Mouse (Mus musculus) intestine, embryonic 14.5 days (tissue): ENCODE data around the gene Abl1. TPM values are rescaled to one million over a fixed set of nuclear protein-coding genes. Genes with fewer than 3 reads are reported as not detected.

Experiments
- ATAC-seq: fragments of 200-750 bp; cut with Nextera tagmentation; replicated peaks from 2 replicates; pipeline ENCODE4 v1.8.0; 2017; ENCODE audit warnings: low read depth, moderate number of reproducible peaks, moderate TSS enrichment, moderate library complexity; ENCODE audit not compliant: low FRiP score, low TSS enrichment
- DNase-seq: peaks from one replicate; pipeline ENCODE4 v3.0.0-alpha.2; 2018; ENCODE audit warnings: low spot score
- H3K27ac ChIP-seq: fragments of 300-500 bp; sonication (generic); 2 replicates; pipeline ENCODE4 v1.5.1; 2014; ENCODE audit warnings: low read depth, mild to moderate bottlenecking, control low read depth
- H3K27me3 ChIP-seq: fragments of 300-500 bp; sonication (generic); replicated peaks from 2 replicates; pipeline ENCODE4 v1.6.1; 2014; ENCODE audit warnings: low read length, control low read depth; ENCODE audit not compliant: control insufficient read depth, insufficient read depth
- H3K36me3 ChIP-seq: fragments of 300-500 bp; sonication (generic); 2 replicates; pipeline ENCODE4 v1.6.1; 2014; ENCODE audit warnings: low read length, control low read depth; ENCODE audit not compliant: control insufficient read depth, insufficient read depth
- H3K4me1 ChIP-seq: fragments of 300-500 bp; sonication (generic); replicated peaks from 2 replicates; pipeline ENCODE4 v1.6.1; 2014; ENCODE audit warnings: low read length, control low read depth, mixed read lengths; ENCODE audit not compliant: control insufficient read depth, insufficient read depth
- H3K4me2 ChIP-seq: fragments of 300-500 bp; sonication (generic); 2 replicates; pipeline ENCODE4 v1.6.1; 2014; ENCODE audit warnings: low read length
- H3K4me3 ChIP-seq: fragments of 300-500 bp; sonication (generic); 2 replicates; pipeline ENCODE4 v1.5.1; 2014; ENCODE audit warnings: low read depth, low read length, control low read depth, mixed read lengths
- H3K9ac ChIP-seq: fragments of 300-500 bp; sonication (generic); 2 replicates; pipeline ENCODE4 v1.6.1; 2014; ENCODE audit warnings: mild to moderate bottlenecking, low read length
- H3K9me3 ChIP-seq: fragments of 300-500 bp; sonication (generic); 2 replicates; pipeline ENCODE4 v1.6.1; 2016; ENCODE audit warnings: low read length, control low read depth; ENCODE audit not compliant: control insufficient read depth
- WGBS: fragments of 180-500 bp; shearing (Covaris S2); extraction: QIAGEN DNeasy Blood & Tissue Kit; methylation state at CpG from one replicate; pipeline ENCODE4 v1.1.7; 2014; 5-methylcytosine and 5-hydroxymethylcytosine counted together
- polyA plus RNA-seq: library from polyadenylated mRNA; unstranded; fragments of >200 nt; fragmentation: Nextera tagmentation; extraction: Ambion mirVana; gene quantifications from 2 replicates; pipeline ENCODE4 v1.2.1, GENCODE M21; 2014

The Abl1 gene
- polyA plus RNA-seq, 1 experiment from 2014 or later = 48.1 TPM

GRCm38 (mm10) chr2:31761115-31761531, 72.9 kb downstream of the Abl1 start:
- Histone ChIP-seq H3K4me2 (peak overlapping the region; percentile 96), H3K36me3 (0 out of 2 replicates have a peak, but pooled peaks cover 5% of the 10 kb centered on the region), H3K9me3 (no peaks in the 10 kb centered on the region), H3K27me3 (no peaks in the 10 kb centered on the region), H3K4me1 (peaks cover 36% of the 10 kb centered on the region), H3K4me3 (peak overlapping the region; percentile 63), H3K27ac (peak overlapping the region; percentile 92), H3K9ac (peak overlapping the region; percentile 93)
- ATAC-seq = no peak
- DNase-seq = peak; percentile 56
- 3% methylated on average over 7 of the region's 7 CpGs for WGBS

- no peak for ATAC-seq
- peak overlapping the region; percentile 92 for H3K27ac ChIP-seq
- H3K4me3 ChIP-seq = peak overlapping the region; percentile 63
- DNase-seq = no peak
- H3K9me3 ChIP-seq = no peaks in the 10 kb centered on the region
- peak overlapping the region; percentile 96 for H3K4me2 ChIP-seq
- peaks cover 36% of the 10 kb centered on the region for H3K4me1 ChIP-seq
- WGBS = 1% methylated on average over 4 of the region's 4 CpGs
- 0 out of 2 replicates have a peak, but pooled peaks cover 5% of the 10 kb centered on the region for H3K36me3 ChIP-seq
- H3K27me3 ChIP-seq = no peaks in the 10 kb centered on the region
- peak overlapping the region; percentile 93 for H3K9ac ChIP-seq
Observed at GRCm38 (mm10) chr2:31761585-31761984, 73.4 kb downstream of the Abl1 start.

DNA sequence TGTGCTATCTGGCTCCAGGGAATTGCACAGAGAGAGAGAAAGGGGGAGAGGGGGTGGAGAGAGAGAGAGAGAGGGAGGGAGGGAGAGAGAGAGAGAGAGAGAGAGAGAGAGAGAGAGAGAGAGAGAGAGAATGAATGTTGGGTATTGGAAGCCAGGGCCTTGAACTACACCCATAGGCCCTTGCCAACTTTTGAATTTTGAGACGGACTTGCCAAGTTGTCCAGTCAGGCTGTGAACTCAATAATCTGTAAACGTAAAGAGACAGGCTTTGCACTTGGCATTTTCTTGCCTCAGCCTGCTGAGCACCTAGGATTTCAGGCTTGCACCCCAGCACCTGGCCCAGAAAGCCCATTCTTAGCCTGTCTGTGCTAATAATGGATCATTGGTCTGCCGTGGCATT, 74.0 kb downstream of the Abl1 start:
- Histone ChIP-seq H3K27me3 (no peaks in the 10 kb centered on the region), H3K4me1 (peaks cover 38% of the 10 kb centered on the region), H3K9me3 (no peaks in the 10 kb centered on the region), H3K4me3 (peak overlapping the region; percentile 63), H3K36me3 (0 out of 2 replicates have a peak, but pooled peaks cover 5% of the 10 kb centered on the region), H3K4me2 (peak overlapping the region; percentile 96), H3K27ac (peak overlapping the region; percentile 92; the same call in 1 of the 2 replicates), H3K9ac (peak overlapping the region; percentile 93)
- 21% methylated on average over 3 of the region's 3 CpGs for WGBS
- DNase-seq = no peak
- ATAC-seq = no peak

GRCm38 (mm10) chr2:31762853-31763252, 74.7 kb downstream of the Abl1 start:
- H3K4me3 ChIP-seq = peak overlapping the region; percentile 63; the same call in 1 of the 2 replicates
- 0 out of 2 replicates have a peak, but pooled peaks cover 5% of the 10 kb centered on the region for H3K36me3 ChIP-seq
- peak overlapping the region; percentile 92; the same call in 1 of the 2 replicates for H3K27ac ChIP-seq
- no peaks in the 10 kb centered on the region for H3K27me3 ChIP-seq
- peak overlapping the region; percentile 96 for H3K4me2 ChIP-seq
- 0 out of 2 replicates have a peak overlapping the region, but pooled peaks have one; percentile 20 for H3K9ac ChIP-seq
- 18% methylated on average over 2 of the region's 2 CpGs for WGBS
- H3K9me3 ChIP-seq = no peaks in the 10 kb centered on the region
- no peak for ATAC-seq
- H3K4me1 ChIP-seq = peaks cover 45% of the 10 kb centered on the region
- no peak for DNase-seq

DNA sequence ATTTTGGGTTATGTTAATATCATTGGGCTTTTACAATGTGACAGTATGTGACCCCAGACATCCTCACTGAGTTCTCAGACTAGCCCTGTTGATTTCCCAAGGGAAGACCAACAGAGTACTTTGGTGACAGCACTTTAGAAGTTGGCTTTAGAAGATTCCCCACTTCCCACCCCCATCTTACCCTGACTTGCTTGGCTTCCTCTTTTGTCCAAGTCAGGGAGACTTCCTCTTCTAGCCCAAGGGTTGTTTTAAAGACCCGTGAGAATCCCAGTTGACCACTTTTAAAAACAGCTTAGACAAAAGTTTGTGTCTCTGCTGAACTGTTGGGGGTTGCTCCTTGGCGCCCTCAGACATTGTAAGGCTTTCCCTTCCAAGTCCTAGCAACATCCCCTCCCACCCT, 75.1 kb downstream of the Abl1 start:
- Histone ChIP-seq H3K9me3 (no peaks in the 10 kb centered on the region), H3K36me3 (0 out of 2 replicates have a peak, but pooled peaks cover 5% of the 10 kb centered on the region), H3K27me3 (no peaks in the 10 kb centered on the region), H3K27ac (peak overlapping the region; percentile 92; the same call in 1 of the 2 replicates), H3K4me1 (peaks cover 49% of the 10 kb centered on the region), H3K9ac (no peak overlapping the region), H3K4me2 (peak overlapping the region; percentile 96), H3K4me3 (0 out of 2 replicates have a peak overlapping the region, but pooled peaks have one; percentile 0)
- ATAC-seq (no peak), DNase-seq (no peak)
- WGBS = 31% methylated on average over 2 of the region's 2 CpGs

DNA sequence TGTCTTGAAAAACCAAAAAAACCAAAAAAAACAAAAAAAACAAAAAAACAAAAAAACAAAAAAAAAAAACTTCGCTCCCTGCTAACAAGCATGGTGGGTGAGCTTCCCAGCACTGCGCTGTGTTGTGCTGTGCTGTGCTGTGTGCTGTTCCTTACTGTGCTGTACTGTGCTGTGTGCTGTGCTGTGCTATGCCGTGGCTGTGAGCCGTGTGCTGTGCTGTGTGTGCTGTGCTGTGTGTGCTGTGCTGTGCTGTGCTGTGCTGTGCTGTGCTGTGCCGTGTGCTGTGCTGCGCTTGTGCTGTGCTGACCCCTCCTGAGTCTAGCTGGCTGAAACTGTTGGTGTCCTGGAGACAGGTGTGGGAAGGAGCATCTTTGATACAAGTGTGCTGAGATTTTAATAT, 78.9 kb downstream of the Abl1 start:
- H3K27ac ChIP-seq = no peak overlapping the region
- H3K4me3 ChIP-seq = no peak overlapping the region
- no peak overlapping the region for H3K4me2 ChIP-seq
- DNase-seq = no peak
- 0 out of 2 replicates have a peak, but pooled peaks cover 5% of the 10 kb centered on the region for H3K36me3 ChIP-seq
- no peaks in the 10 kb centered on the region for H3K27me3 ChIP-seq
- H3K9ac ChIP-seq = no peak overlapping the region
- ATAC-seq = no peak
- H3K9me3 ChIP-seq = no peaks in the 10 kb centered on the region
- peaks cover 72% of the 10 kb centered on the region for H3K4me1 ChIP-seq
- WGBS = 92% methylated on average over 6 of the region's 6 CpGs

- H3K27ac ChIP-seq = no peak overlapping the region
- no peak overlapping the region for H3K4me2 ChIP-seq
- H3K36me3 ChIP-seq = 0 out of 2 replicates have a peak, but pooled peaks cover 5% of the 10 kb centered on the region
- WGBS = 65% methylated on average over 4 of the region's 4 CpGs
- H3K4me1 ChIP-seq = peaks cover 69% of the 10 kb centered on the region
- no peak overlapping the region for H3K9ac ChIP-seq
- no peaks in the 10 kb centered on the region for H3K9me3 ChIP-seq
- no peak overlapping the region for H3K4me3 ChIP-seq
- DNase-seq (no peak), ATAC-seq (no peak)
- H3K27me3 ChIP-seq = no peaks in the 10 kb centered on the region
Observed at GRCm38 (mm10) chr2:31767815-31768214, 79.6 kb downstream of the Abl1 start.

GRCm38 (mm10) chr2:31769115-31769514, 80.9 kb downstream of the Abl1 start:
- Histone ChIP-seq H3K4me2 (peak overlapping the region; percentile 28), H3K9me3 (no peaks in the 10 kb centered on the region), H3K27me3 (no peaks in the 10 kb centered on the region), H3K4me1 (peaks cover 64% of the 10 kb centered on the region), H3K36me3 (0 out of 2 replicates have a peak, but pooled peaks cover 5% of the 10 kb centered on the region), H3K4me3 (no peak overlapping the region), H3K9ac (no peak overlapping the region), H3K27ac (peak overlapping the region; percentile 88)
- ATAC-seq (no peak), DNase-seq (no peak)
- 18% methylated on average over 4 of the region's 4 CpGs for WGBS

DNA sequence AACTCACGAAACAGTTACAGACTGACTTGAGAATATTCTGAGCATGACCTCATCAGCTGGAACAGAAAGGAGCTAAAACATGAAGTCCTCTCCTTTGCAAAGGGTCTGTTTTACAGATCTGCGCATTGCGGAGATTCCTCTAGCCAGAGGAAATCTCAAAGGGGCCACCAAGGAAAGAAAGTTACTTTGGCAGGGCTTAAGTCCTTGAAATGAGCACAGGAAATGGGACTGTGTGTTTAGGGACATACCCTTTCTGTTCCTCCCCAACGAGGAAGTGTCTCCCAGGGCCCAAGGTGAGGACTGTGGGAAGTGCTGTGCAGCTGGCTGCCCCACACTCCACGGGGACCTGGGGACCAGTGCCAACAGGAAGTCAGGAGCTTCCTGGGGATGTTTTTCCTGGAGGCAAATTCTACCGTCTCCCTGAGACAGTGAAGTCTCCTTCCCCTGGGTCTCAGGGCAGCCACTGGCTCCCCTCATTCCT, 81.5 kb downstream of the Abl1 start:
- H3K9me3 ChIP-seq = no peaks in the 10 kb centered on the region
- H3K4me3 ChIP-seq = no peak overlapping the region
- peaks cover 60% of the 10 kb centered on the region for H3K4me1 ChIP-seq
- no peaks in the 10 kb centered on the region for H3K27me3 ChIP-seq
- WGBS = 10% methylated on average over 6 of the region's 6 CpGs
- peak overlapping the region; percentile 88 for H3K27ac ChIP-seq
- DNase-seq (peak; percentile 66), ATAC-seq (no peak)
- peak overlapping the region; percentile 28 for H3K4me2 ChIP-seq
- 0 out of 2 replicates have a peak, but pooled peaks cover 1% of the 10 kb centered on the region for H3K36me3 ChIP-seq
- peak overlapping the region; percentile 38; the same call in 1 of the 2 replicates for H3K9ac ChIP-seq
